Mouse (Mus musculus): ENCODE data around the gene Msh5. TPM values are rescaled to one million over a fixed set of nuclear protein-coding genes. Genes with fewer than 3 reads are reported as not detected.

The Msh5 gene
- polyA plus RNA-seq, 1 experiment from 2014 or later: 4.4 TPM

DNA sequence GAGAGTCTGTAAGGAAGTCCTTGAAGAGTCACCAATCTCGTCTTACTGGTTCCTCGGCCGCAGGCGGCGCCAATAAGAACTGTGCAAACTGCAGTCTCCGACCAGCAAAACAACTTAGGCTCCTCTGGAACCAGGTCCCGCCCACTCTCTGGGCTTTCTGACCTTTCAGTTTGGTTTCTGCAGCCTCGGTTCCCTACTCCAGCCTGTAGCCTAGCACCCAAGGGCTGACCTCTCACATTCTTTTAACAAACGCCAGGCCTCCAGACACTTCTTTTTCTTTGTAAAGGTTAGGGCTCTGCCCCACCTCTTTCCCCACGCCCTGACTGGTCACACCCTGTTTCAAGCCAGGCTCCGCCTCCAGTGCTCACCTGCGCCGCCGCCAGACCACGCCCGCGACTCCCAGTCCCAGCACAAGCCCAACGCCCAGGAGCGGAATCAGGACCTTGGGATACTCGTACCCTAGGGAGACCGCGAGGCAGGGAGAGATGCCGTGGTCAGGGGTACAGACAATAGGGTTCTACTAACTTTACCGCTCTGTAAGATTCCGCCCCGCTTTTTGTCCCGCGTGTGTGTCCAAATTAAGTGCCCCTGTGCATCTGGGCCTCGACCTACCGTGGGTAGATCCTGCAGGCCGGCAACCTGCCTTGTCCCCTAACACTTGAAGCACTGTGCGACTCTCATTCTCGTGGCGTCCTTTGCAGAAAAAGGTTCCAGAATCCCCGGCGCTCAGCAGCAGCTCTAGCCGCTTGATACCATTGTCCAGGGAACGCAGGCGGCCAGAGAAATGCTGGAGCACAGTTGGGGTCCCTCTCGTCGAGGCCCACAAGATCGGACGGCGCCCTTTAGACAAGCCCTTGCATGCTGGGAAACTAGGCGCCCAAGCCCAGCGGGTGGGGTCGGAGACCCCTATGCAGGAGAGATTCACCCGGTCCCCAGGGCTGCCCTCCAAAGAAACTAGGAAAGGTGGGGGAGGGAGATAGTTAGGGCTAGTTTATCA is 18.7 kb upstream of the Msh5 start, which contains the start of gene Ly6g6c:
Gene Ly6g6c (plus strand): TSS at position 438 of the 997 bp plus-strand sequence.
- Histone ChIP-seq H3K4me3 (peak within 1 kb of the TSS; percentile 58), H3K27ac (replicated peaks) (peak within 1 kb of the TSS; percentile 70), H3K27me3 (replicated peaks; ENCODE audit: low read depth, poor library complexity, severe bottlenecking) (peaks cover 65% of the 10 kb centered on the region), H3K36me3 (replicated peaks) (peaks cover 34% of the 10 kb centered on the region), H3K4me1 (peaks cover 39% of the 10 kb centered on the region), H3K9me3 (no peaks in the 10 kb centered on the region)
- DNase-seq (ENCODE audit: low spot score): peak; percentile 78
- 1% methylated on average over 48 of the region's 48 CpGs for WGBS

DNA sequence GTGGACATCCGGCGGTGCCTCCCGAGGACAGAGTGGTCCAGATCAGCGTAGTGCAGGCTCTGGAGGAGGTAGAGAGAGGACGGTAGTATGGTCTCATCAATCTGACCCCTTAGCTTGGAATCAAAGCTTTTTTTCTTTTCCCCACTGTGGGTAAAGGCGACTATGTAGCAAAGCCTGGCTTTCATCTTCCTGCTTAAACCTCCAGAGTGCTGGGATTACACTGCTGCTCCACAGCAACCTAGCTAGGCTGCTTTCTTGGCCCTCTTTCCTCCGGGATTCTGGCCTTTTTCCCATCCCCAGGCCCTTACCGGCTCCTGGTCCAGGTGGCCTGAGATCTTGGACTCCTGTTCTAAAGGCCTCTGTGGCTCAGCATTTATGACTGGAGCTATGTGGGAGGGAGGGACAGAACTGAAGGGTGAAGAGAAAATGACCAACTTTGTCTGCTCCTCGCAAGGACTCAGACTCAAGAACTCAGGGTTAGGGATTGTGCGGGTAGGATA is 17.9 kb upstream of the Msh5 start:
- Histone ChIP-seq H3K27me3 (replicated peaks; ENCODE audit: low read depth, poor library complexity, severe bottlenecking) (peaks cover 65% of the 10 kb centered on the region), H3K36me3 (replicated peaks) (peaks cover 37% of the 10 kb centered on the region), H3K4me3 (peak overlapping the region; percentile 58), H3K4me1 (peaks cover 47% of the 10 kb centered on the region), H3K9me3 (no peaks in the 10 kb centered on the region), H3K27ac (replicated peaks) (peak overlapping the region; percentile 70; the same call in 1 of the 2 replicates)
- 31% methylated on average over 10 of the region's 10 CpGs for WGBS
- DNase-seq (ENCODE audit: low spot score): no peak

DNA sequence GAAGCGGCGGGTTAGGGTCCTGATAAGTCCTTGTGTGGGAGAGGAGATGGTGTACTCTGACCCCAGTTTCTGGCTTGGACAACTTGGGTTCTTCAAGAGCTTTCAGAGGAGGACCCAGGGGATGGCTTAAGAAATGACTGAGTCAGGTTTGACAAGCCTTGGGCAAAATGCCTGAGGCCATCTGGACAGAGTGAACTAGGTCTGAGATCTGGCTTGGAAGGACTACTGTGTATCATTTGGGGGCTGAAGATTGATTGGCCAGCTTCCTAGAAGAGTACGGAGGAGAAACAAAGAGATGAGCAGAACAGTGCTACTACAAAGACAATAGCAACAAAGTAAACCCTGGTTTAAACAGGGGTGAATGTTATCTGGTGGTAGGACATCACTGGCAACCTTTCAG is 16.9 kb upstream of the Msh5 start:
- 92% methylated on average over 3 of the region's 3 CpGs for WGBS
- H3K4me3 ChIP-seq: peak overlapping the region; percentile 58; the same call in 1 of the 2 replicates
- DNase-seq (ENCODE audit: low spot score): no peak
- no peaks in the 10 kb centered on the region for H3K9me3 ChIP-seq
- no peak overlapping the region for H3K27ac ChIP-seq (replicated peaks)
- peaks cover 59% of the 10 kb centered on the region for H3K27me3 ChIP-seq (replicated peaks; ENCODE audit: low read depth, poor library complexity, severe bottlenecking)
- peaks cover 37% of the 10 kb centered on the region for H3K36me3 ChIP-seq (replicated peaks)
- peaks cover 51% of the 10 kb centered on the region for H3K4me1 ChIP-seq

DNA sequence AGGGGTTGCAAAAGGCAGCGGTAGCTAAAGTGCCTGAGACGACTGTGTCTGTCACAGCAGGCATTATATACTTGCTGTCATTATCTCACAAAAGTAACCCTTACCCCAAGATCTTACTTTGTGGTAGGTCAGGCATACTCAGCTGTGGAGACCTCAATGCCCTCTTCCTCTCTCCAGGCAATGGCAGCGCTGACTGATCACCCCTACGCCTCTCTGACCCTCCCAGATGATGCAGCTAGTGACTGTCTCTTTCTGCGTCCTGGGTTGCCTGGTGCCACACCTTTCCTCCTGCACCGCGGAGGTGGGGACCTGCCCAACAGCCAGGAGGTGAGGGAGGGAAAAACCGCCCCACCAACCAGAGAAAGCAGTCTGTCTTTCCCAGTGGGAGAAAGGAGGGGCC is 14.8 kb upstream of the Msh5 start:
- H3K9me3 ChIP-seq: no peaks in the 10 kb centered on the region
- H3K27me3 ChIP-seq (replicated peaks; ENCODE audit: low read depth, poor library complexity, severe bottlenecking): peaks cover 38% of the 10 kb centered on the region
- DNase-seq (ENCODE audit: low spot score): no peak
- H3K27ac ChIP-seq (replicated peaks): no peak overlapping the region
- peak overlapping the region; percentile 89; the same call in 1 of the 2 replicates for H3K4me3 ChIP-seq
- peaks cover 59% of the 10 kb centered on the region for H3K4me1 ChIP-seq
- WGBS: 80% methylated on average over 8 of the region's 8 CpGs
- peaks cover 59% of the 10 kb centered on the region for H3K36me3 ChIP-seq (replicated peaks)

DNA sequence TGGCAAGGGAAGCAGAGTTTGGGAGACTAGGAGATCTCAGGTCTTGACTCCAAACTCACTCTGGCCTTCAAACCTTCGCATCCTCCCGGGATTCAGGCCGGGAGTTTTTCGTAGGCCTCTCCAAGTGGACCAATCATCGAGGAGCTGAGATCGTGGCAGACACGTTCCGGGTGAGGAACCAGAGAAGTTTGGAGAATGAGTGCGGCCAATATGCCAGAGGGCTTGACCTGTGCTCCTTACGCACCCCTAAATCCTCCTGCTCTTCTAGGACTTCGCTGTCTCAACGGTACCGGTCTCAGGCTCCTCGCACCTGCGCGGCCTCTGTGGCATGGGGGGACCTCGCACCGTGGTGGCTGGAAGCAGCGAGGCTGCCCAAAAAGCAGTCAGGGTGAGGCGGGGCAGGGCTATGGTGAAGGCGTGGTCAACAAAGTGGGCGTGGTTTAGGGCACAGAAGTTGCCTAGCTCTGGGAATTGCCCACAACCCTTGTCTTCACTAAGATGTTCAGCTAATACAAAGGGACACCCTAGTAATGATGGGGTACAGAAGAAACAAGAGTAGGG is 14.3 kb upstream of the Msh5 start:
- no peak for DNase-seq (ENCODE audit: low spot score)
- Histone ChIP-seq H3K4me1 (peaks cover 56% of the 10 kb centered on the region), H3K9me3 (no peaks in the 10 kb centered on the region), H3K27ac (replicated peaks) (no peak overlapping the region), H3K36me3 (replicated peaks) (peaks cover 64% of the 10 kb centered on the region), H3K4me3 (peak overlapping the region; percentile 89), H3K27me3 (replicated peaks; ENCODE audit: low read depth, poor library complexity, severe bottlenecking) (peaks cover 33% of the 10 kb centered on the region)
- 58% methylated on average over 22 of the region's 22 CpGs for WGBS

DNA sequence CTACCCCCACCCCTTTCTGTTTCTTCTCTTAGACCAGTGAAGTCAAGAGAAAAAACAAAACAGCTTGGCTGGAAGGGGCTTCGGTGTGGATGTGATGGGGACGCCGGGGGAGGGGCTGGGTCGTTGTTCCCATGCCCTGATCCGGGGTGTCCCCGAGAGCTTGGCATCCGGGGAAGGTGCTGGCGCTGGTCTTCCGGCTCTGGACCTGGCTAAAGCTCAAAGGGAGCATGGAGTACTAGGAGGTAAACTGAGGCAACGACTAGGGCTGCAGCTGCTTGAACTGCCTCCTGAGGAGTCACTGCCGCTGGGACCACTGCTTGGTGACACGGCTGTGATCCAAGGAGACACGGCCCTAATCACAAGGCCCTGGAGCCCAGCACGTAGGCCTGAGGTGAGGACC is 13.5 kb upstream of the Msh5 start:
- H3K27ac ChIP-seq (replicated peaks): peak overlapping the region; percentile 98
- H3K4me3 ChIP-seq: peak overlapping the region; percentile 89
- peaks cover 49% of the 10 kb centered on the region for H3K4me1 ChIP-seq
- H3K9me3 ChIP-seq: no peaks in the 10 kb centered on the region
- WGBS: 35% methylated on average over 14 of the region's 14 CpGs
- peaks cover 25% of the 10 kb centered on the region for H3K27me3 ChIP-seq (replicated peaks; ENCODE audit: low read depth, poor library complexity, severe bottlenecking)
- peaks cover 71% of the 10 kb centered on the region for H3K36me3 ChIP-seq (replicated peaks)
- DNase-seq (ENCODE audit: low spot score): no peak

DNA sequence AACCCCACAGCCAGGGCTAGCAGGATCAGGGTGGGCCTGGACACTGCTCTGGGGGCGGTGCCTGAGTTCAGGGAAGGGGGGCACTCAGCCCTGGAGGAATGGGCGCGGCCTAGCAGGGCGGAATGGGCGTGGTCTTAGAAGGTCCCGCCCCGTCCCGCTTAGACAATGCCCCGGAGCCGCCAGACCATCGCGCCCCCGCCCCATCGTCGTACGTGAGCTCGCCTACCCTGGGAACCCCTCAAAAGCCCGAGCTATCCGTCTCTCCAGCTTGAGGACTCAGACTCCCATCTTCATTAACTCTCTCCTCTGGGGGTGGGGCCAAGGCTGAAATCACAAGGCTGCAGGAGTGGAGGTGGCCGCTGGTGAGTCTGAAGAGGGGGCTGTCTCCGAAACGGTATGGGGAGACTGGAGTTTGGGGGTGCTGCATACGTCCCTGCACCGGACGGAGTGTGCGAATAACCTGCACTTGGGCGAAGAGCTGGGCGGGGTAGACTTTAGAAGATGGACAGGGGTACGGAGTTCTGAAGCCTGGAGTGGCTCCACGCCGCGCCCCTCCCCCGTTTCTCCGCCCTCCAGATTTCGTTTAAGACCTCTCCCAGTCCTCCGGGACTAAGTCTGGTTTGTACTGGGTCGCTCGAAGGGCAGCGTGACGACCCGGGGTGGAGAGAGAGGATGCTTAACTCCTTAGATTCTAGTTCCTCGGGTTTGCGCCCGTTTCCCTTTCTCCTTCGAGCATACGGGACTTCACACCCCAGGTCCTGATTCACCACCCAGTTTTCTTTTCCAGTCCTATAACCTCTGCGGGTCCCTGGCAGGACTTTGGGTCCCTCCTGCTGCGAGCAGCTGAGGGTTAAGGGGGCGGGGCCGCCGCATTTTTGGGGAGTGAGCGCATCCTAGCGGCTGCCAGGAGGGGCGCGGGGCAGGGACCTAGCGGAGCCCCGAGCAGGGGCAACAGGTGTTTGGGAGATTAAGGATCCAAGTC is 12.7 kb upstream of the Msh5 start, which contains the start of gene Ddah2:
Gene Ddah2 (plus strand): TSS at position 125 of the 982 bp plus-strand sequence.
- under 1% methylated on average over 57 of the region's 57 CpGs for WGBS
- DNase-seq (ENCODE audit: low spot score): peak; percentile 97
- peak within 1 kb of the TSS; percentile 89 for H3K4me3 ChIP-seq
- H3K36me3 ChIP-seq (replicated peaks): peaks cover 80% of the 10 kb centered on the region
- H3K27me3 ChIP-seq (replicated peaks; ENCODE audit: low read depth, poor library complexity, severe bottlenecking): peaks cover 17% of the 10 kb centered on the region
- H3K4me1 ChIP-seq: peaks cover 40% of the 10 kb centered on the region
- no peaks in the 10 kb centered on the region for H3K9me3 ChIP-seq
- peak within 1 kb of the TSS; percentile 98 for H3K27ac ChIP-seq (replicated peaks)

DNA sequence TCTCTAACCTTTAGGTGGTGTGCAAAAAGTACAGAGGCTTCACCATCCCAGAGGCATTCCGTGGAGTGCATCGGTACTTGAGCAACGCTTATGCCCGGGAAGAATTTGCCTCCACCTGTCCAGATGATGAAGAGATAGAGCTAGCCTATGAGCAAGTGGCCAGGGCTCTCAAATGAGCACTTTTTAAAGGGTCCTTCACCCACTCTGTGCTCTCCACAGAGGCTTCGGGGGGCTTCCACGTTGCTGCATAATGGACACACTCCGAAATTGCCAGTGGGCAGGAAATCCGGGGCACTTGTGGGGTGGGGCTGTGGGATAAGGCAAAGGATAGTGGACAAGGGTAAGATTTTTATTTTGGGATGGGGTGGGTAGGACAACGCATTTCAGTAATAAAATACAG is 11.8 kb upstream of the Msh5 start:
- no peak for DNase-seq (ENCODE audit: low spot score)
- Histone ChIP-seq H3K27ac (replicated peaks) (peak overlapping the region; percentile 98), H3K36me3 (replicated peaks) (peaks cover 83% of the 10 kb centered on the region), H3K27me3 (replicated peaks; ENCODE audit: low read depth, poor library complexity, severe bottlenecking) (peaks cover 8% of the 10 kb centered on the region), H3K4me1 (peaks cover 35% of the 10 kb centered on the region), H3K9me3 (no peaks in the 10 kb centered on the region), H3K4me3 (peak overlapping the region; percentile 89)
- 70% methylated on average over 9 of the region's 9 CpGs for WGBS

DNA sequence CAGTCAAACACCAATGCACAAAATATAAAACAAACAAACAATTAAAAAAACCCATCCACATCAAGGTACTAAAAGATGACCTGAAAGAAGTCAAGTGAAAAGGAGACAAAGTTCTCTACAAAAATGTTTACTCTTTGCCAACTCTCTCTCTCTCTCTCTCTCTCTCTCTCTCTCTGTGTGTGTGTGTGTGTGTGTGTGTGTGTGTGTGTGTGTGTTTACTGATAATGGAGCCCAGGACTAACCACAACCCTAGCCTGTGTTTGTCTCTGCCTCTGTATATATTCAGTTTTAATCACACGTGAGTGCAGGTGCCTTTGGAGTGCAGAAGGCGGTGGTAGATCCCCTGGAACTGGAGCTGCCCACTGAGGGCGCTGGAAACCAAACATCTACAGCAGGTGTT is 10.5 kb upstream of the Msh5 start:
- no peak overlapping the region for H3K27ac ChIP-seq (replicated peaks)
- DNase-seq (ENCODE audit: low spot score): no peak
- no peaks in the 10 kb centered on the region for H3K27me3 ChIP-seq (replicated peaks; ENCODE audit: low read depth, poor library complexity, severe bottlenecking)
- peaks cover 45% of the 10 kb centered on the region for H3K4me1 ChIP-seq
- 0 out of 2 replicates have a peak overlapping the region, but pooled peaks have one; percentile 1 for H3K4me3 ChIP-seq
- WGBS: 82% methylated on average over 3 of the region's 3 CpGs
- peaks cover 84% of the 10 kb centered on the region for H3K36me3 ChIP-seq (replicated peaks)
- no peaks in the 10 kb centered on the region for H3K9me3 ChIP-seq

DNA sequence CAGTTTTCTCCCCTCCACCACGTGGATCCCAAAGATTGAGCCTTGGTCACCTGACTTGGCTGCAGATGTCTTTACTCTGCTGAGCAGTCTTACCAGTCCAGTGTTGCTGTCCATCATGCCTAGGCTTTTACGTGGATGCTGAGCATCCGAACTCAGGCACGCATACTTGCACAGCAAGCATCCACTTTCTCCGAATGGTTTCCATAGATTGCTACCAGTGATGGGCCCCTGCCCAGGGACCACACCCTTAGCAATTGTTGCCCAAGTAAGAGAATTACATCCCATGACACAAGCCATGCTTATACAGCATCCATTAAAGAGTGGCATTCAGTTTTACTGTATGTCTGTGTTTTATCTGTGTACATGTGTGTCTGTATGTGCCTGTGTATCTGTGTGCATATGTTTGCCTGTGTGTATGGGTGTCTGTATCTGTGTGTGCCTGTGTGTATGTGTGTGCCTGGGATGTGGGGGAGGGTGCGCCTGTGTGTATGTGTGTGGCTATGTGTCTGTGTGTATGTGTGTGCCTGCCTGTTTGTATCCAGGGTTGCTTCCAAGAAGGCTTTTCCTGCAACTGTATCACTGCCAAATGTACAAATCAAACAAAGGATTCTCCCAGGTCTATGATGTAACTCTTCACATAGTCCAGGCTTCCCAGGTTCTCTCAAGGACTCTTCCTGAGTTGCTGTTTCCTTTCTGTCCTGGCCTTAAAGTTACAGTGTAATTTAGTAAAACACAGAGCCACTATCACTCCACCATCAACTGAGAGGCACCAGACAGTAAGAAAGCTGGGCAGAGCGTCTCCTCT is 9.3 kb upstream of the Msh5 start:
- Histone ChIP-seq H3K9me3 (no peaks in the 10 kb centered on the region), H3K36me3 (replicated peaks) (peaks cover 77% of the 10 kb centered on the region), H3K4me1 (peaks cover 48% of the 10 kb centered on the region), H3K27me3 (replicated peaks; ENCODE audit: low read depth, poor library complexity, severe bottlenecking) (no peaks in the 10 kb centered on the region), H3K4me3 (no peak overlapping the region), H3K27ac (replicated peaks) (no peak overlapping the region)
- no peak for DNase-seq (ENCODE audit: low spot score)
- 92% methylated on average over 7 of the region's 7 CpGs for WGBS

DNA sequence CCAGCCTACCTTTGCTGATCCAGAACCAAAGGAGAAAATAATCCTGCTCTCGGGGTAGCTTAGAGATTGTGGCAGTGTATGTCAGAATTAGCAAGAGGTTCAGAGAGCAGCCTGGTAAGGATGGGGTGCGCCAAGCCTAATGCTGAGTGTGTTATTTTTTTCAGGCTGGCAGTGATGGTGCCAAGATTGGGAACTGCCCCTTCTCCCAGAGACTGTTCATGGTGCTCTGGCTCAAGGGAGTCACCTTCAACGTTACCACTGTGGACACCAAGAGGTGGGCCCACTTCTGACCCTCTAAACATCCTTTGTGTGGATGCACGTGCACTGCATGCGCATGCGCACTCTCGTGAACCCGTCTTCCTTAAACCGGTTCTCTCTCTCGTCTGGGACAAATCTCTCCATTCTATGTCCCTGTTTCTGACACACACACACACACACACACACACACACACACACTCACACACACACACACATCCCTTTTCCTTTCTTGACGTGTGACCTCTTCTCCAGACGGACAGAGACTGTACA is 5.8 kb upstream of the Msh5 start:
- peak overlapping the region; percentile 97 for H3K27ac ChIP-seq (replicated peaks)
- H3K27me3 ChIP-seq (replicated peaks; ENCODE audit: low read depth, poor library complexity, severe bottlenecking): no peaks in the 10 kb centered on the region
- H3K9me3 ChIP-seq: no peaks in the 10 kb centered on the region
- WGBS: 80% methylated on average over 12 of the region's 12 CpGs
- peaks cover 55% of the 10 kb centered on the region for H3K4me1 ChIP-seq
- DNase-seq (ENCODE audit: low spot score): no peak
- H3K36me3 ChIP-seq (replicated peaks): peaks cover 56% of the 10 kb centered on the region
- H3K4me3 ChIP-seq: peak overlapping the region; percentile 83
